Mouse (Mus musculus) heart, embryonic 10.5 days (tissue): ENCODE measurements at regions not wholly inside any gene's neighbourhood (a gene's known extent, or its start where the extent isn't known, plus 50 kb on each side); places are given as distances from the start of the nearest gene placed in this dataset.

Source experiments
- DNase-seq: peaks from one replicate; pipeline ENCODE4 v3.0.0-alpha.2; 2017; ENCODE audit warnings: low spot score
- H3K27ac ChIP-seq: fragments of 300-500 bp; sonication (generic); 2 replicates; pipeline ENCODE4 v1.5.1; 2016; ENCODE audit warnings: mild to moderate bottlenecking
- H3K27me3 ChIP-seq: fragments of 300-500 bp; sonication (generic); 2 replicates; pipeline ENCODE4 v1.6.1; 2016; ENCODE audit warnings: mild to moderate bottlenecking; ENCODE audit not compliant: poor library complexity, insufficient read depth, severe bottlenecking
- H3K36me3 ChIP-seq: fragments of 300-500 bp; sonication (generic); 2 replicates; pipeline ENCODE4 v1.6.1; 2016; ENCODE audit warnings: mild to moderate bottlenecking, moderate library complexity
- H3K4me1 ChIP-seq: fragments of 300-500 bp; sonication (generic); 2 replicates; pipeline ENCODE4 v1.6.1; 2016; ENCODE audit warnings: mild to moderate bottlenecking
- H3K4me3 ChIP-seq: fragments of 300-500 bp; sonication (generic); 2 replicates; pipeline ENCODE4 v1.5.1; 2016; ENCODE audit warnings: mild to moderate bottlenecking, moderate library complexity
- H3K9me3 ChIP-seq: fragments of 300-500 bp; sonication (generic); 2 replicates; pipeline ENCODE4 v1.6.1; 2016; ENCODE audit warnings: mild to moderate bottlenecking, moderate library complexity
- WGBS: fragments of 180-500 bp; shearing (Covaris S2); methylation state at CpG from one replicate; pipeline ENCODE4 v1.1.7; 2016; 5-methylcytosine and 5-hydroxymethylcytosine counted together

DNA sequence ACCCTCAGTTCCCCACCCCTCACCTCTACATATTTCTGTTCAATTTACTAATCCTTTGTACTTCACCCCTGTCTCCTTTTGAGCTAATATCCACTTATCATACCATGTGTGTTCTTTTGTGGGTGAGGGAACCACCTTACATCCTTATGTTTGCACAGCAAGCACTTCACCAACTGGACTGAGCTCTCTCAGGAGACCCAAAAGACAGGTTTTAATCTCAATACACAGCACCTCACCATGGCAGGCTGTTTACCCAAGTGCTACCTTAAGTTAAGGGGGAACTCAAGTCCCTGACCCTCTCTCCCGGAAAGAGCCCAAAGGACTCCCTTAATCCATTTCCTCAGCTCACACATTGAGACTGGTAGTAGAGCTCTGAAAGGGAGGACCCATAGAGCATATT lies 62.3 kb upstream of the Agr3 start:
- Histone ChIP-seq H3K9me3 (no peaks in the 10 kb centered on the region), H3K36me3 (no peaks in the 10 kb centered on the region), H3K4me1 (no peaks in the 10 kb centered on the region), H3K27me3 (no peaks in the 10 kb centered on the region), H3K27ac (no peak overlapping the region), H3K4me3 (no peak overlapping the region)
- no peak for DNase-seq
- 97% methylated on average over 1 of the region's 1 CpGs for WGBS

- Histone ChIP-seq H3K9me3 (no peaks in the 10 kb centered on the region), H3K27me3 (no peaks in the 10 kb centered on the region), H3K27ac (no peak overlapping the region), H3K36me3 (no peaks in the 10 kb centered on the region), H3K4me1 (no peaks in the 10 kb centered on the region), H3K4me3 (no peak overlapping the region)
- no peak for DNase-seq
- 64% methylated on average over 4 of the region's 4 CpGs for WGBS
Measured at GRCm38 (mm10) chr12:35853159-35853558, 72.3 kb upstream of the Agr3 start.

DNA sequence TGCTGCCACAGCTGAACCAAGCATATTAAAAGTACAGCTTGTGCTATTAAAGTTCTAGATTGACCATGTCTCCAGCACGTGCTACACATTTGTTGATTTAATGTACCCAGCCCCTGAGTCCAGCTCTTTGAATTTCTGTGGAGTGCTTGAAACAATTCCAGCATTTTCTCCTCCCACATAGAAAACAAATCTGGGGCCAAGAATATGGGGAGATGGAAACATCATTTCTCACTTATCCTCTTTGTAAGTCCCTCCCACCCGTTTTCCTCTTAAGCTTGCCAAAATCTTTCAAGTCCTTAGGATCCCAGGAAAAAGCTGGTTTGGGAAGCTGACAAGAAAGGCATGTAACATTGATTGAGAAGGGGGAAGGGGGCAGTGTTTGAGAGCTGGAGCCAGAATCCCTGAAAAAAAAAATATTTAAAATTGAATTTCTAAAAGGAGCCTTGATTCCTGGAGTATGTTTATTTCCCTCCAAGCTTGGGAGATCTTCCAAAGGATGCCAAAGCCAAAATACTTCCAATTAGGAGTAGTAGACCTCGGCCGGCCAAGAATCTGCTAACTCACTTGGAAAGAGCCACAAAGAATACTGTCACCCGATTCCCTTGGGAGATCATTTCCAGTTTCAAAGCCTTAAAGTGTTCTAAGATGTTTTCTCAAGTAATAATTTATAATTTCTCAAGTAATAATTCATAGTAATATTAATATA lies 78.4 kb upstream of the Agr3 start:
- Histone ChIP-seq H3K27ac (no peak overlapping the region), H3K36me3 (no peaks in the 10 kb centered on the region), H3K27me3 (no peaks in the 10 kb centered on the region), H3K4me1 (no peaks in the 10 kb centered on the region), H3K4me3 (no peak overlapping the region), H3K9me3 (no peaks in the 10 kb centered on the region)
- 78% methylated on average over 5 of the region's 5 CpGs for whole genome bisulfite sequencing
- DNase-seq, result no peak

- Histone ChIP-seq H3K9me3 (no peaks in the 10 kb centered on the region), H3K4me1 (no peaks in the 10 kb centered on the region), H3K4me3 (no peak overlapping the region), H3K27me3 (no peaks in the 10 kb centered on the region), H3K27ac (no peak overlapping the region), H3K36me3 (no peaks in the 10 kb centered on the region)
- DNase-seq, result no peak
Measured at GRCm38 (mm10) chr12:35836946-35837345, 88.5 kb upstream of the Agr3 start.

DNA sequence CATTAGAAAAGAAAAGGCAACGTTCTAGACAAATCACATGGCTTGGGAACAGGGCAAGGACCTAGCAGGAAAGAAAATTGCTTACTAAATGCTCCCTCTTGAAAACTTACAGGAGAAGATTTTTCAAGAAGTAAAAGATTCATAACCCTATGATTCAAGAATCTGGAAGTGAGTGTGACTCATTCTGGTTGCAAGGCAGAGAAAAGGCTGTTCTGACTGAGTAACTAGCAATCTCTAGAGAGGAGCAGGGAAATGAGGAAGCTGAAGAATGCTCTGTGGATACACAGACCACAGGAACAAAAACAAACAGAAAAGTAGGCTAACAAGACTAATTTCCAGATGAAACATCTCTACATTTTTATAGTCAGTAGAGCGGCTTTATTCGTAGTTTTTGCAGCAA lies 92.1 kb upstream of the Agr3 start:
- Histone ChIP-seq H3K36me3 (no peaks in the 10 kb centered on the region), H3K27me3 (no peaks in the 10 kb centered on the region), H3K9me3 (no peaks in the 10 kb centered on the region), H3K4me1 (no peaks in the 10 kb centered on the region), H3K27ac (no peak overlapping the region), H3K4me3 (no peak overlapping the region)
- 79% methylated on average over 3 of the region's 3 CpGs for WGBS
- no peak for DNase-seq

DNA sequence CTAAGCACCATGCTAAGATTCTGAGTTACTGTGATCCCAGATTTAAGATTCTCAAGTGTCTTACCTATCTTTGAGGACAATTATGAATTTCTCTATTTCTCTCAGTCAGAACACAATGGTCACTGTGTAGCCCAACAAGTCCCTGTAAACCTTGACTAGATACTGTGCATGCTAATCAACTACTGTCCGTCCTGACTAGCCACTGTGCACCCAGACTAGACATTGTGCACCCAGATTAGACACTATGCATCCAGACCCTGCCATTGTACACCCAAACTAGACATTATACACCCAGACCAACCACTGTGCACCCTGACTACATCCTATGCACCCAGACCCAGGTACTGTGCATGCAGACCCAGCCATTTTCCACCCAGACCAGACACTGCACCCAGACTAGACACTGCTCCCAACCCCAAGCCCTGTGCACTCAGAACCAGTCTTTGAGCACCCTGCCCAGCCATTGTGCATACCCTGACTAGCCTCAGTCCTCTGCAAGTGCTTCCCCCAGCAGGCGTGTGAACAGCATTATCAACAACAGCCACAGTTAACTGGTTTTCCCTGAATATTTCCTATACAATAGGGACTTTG lies 93.4 kb upstream of the Agr3 start:
- H3K36me3 ChIP-seq, result no peaks in the 10 kb centered on the region
- H3K27ac ChIP-seq, result no peak overlapping the region
- no peaks in the 10 kb centered on the region for H3K9me3 ChIP-seq
- WGBS, result 69% methylated on average over 2 of the region's 2 CpGs
- H3K4me1 ChIP-seq, result no peaks in the 10 kb centered on the region
- H3K4me3 ChIP-seq, result no peak overlapping the region
- DNase-seq, result no peak
- no peaks in the 10 kb centered on the region for H3K27me3 ChIP-seq

- Histone ChIP-seq H3K27me3 (no peaks in the 10 kb centered on the region), H3K4me1 (no peaks in the 10 kb centered on the region), H3K36me3 (no peaks in the 10 kb centered on the region), H3K9me3 (no peaks in the 10 kb centered on the region), H3K4me3 (no peak overlapping the region), H3K27ac (no peak overlapping the region)
- WGBS, result 18% methylated on average over 5 of the region's 5 CpGs
- no peak for DNase-seq
Measured at GRCm38 (mm10) chr12:35831268-35831667, 94.2 kb upstream of the Agr3 start.

DNA sequence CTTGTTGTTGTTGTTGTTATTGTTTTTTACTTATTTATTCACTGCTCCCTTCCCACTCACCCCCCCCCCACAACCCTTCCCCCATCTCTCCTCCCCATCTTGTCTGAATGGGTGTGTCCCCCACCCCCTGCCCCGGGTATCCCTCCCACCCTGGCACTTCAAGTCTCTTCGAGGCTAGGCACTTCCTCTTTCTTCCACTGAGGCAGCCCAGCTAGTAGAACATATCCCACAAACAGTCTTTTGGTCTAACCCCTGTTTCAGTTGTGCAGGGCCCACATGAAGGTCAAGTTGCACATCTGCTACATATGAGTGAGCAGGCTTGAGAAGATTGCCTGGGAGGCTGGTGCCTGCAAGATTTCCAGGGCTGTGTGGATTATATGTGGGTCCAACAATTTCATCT lies 97.6 kb upstream of the Agr3 start:
- no peak for DNase-seq
- no peaks in the 10 kb centered on the region for H3K9me3 ChIP-seq
- peaks cover 4% of the 10 kb centered on the region; the same call in 1 of the 2 replicates for H3K4me1 ChIP-seq
- 46% methylated on average over 2 of the region's 2 CpGs for WGBS
- no peaks in the 10 kb centered on the region for H3K27me3 ChIP-seq
- H3K36me3 ChIP-seq, result no peaks in the 10 kb centered on the region
- no peak overlapping the region for H3K27ac ChIP-seq
- no peak overlapping the region for H3K4me3 ChIP-seq

- peaks cover 4% of the 10 kb centered on the region; the same call in 1 of the 2 replicates for H3K4me1 ChIP-seq
- H3K36me3 ChIP-seq, result no peaks in the 10 kb centered on the region
- H3K9me3 ChIP-seq, result no peaks in the 10 kb centered on the region
- no peak overlapping the region for H3K27ac ChIP-seq
- no peaks in the 10 kb centered on the region for H3K27me3 ChIP-seq
- no peak overlapping the region for H3K4me3 ChIP-seq
- 79% methylated on average over 5 of the region's 5 CpGs for WGBS
- no peak for DNase-seq
Measured at GRCm38 (mm10) chr12:35826990-35827389, 98.4 kb upstream of the Agr3 start.

GRCm38 (mm10) chr12:35824587-35824987 lies 100.8 kb upstream of the Agr3 start:
- peaks cover 4% of the 10 kb centered on the region; the same call in 1 of the 2 replicates for H3K4me1 ChIP-seq
- WGBS, result 30% methylated on average over 5 of the region's 5 CpGs
- no peak for DNase-seq
- 0 out of 2 replicates have a peak overlapping the region, but pooled peaks have one; percentile 42 for H3K27ac ChIP-seq
- no peaks in the 10 kb centered on the region for H3K27me3 ChIP-seq
- H3K4me3 ChIP-seq, result no peak overlapping the region
- H3K9me3 ChIP-seq, result no peaks in the 10 kb centered on the region
- H3K36me3 ChIP-seq, result no peaks in the 10 kb centered on the region

GRCm38 (mm10) chr12:35799261-35799660 lies 126.2 kb upstream of the Agr3 start:
- no peaks in the 10 kb centered on the region for H3K9me3 ChIP-seq
- WGBS, result 67% methylated on average over 2 of the region's 2 CpGs
- no peaks in the 10 kb centered on the region for H3K27me3 ChIP-seq
- H3K27ac ChIP-seq, result no peak overlapping the region
- H3K36me3 ChIP-seq, result no peaks in the 10 kb centered on the region
- H3K4me1 ChIP-seq, result no peaks in the 10 kb centered on the region
- no peak overlapping the region for H3K4me3 ChIP-seq
- DNase-seq, result no peak

GRCm38 (mm10) chr12:35775396-35775795 lies 150.0 kb upstream of the Agr3 start:
- H3K36me3 ChIP-seq, result no peaks in the 10 kb centered on the region
- DNase-seq, result no peak
- no peaks in the 10 kb centered on the region for H3K9me3 ChIP-seq
- H3K27ac ChIP-seq, result no peak overlapping the region
- no peak overlapping the region for H3K4me3 ChIP-seq
- no peaks in the 10 kb centered on the region; the same call in 1 of the 2 replicates for H3K4me1 ChIP-seq
- no peaks in the 10 kb centered on the region for H3K27me3 ChIP-seq
- 82% methylated on average over 2 of the region's 2 CpGs for WGBS

DNA sequence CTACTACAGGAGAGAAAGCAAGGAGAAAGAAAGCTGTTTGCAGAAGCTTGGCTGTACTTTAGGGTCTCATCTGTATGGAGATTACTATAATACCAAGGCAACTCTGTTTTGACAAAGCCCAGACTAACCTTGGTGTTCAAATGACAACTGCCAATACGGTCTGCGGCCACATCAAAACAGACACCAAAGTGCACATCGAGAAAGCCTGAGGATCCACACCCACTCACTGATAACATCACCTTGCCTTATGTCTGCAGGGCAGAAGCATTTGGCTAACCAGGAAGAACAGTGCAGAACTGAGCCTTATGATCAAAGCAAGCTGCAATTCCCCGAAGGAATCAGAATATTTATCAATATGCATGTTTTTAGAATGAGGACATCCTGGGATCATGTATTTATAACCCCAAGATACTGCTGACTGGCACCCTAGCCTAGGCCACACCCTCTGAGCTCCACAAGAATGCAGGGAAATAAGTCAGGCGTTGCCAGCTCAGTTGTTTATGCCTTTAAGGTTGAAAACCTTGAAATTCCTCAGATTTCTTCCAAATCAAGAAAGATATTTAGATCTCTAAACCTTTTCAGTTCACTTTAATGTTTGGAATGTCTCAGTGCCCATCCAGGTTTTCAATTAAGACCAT lies 154.9 kb upstream of the Agr3 start:
- WGBS, result 51% methylated on average over 5 of the region's 5 CpGs
- H3K4me1 ChIP-seq, result no peaks in the 10 kb centered on the region; the same call in 1 of the 2 replicates
- H3K27ac ChIP-seq, result no peak overlapping the region
- H3K9me3 ChIP-seq, result no peaks in the 10 kb centered on the region
- no peaks in the 10 kb centered on the region for H3K27me3 ChIP-seq
- DNase-seq, result no peak
- no peak overlapping the region for H3K4me3 ChIP-seq
- H3K36me3 ChIP-seq, result no peaks in the 10 kb centered on the region
